Mouse (Mus musculus) heart, postnatal 36 days (tissue): ENCODE results near the gene Dpyd. TPM values are rescaled to one million over a fixed set of nuclear protein-coding genes. Genes with fewer than 3 reads are reported as not detected.

ENCODE experiments used
- DNase-seq, 2 experiments: peaks; one replicate each; pipeline ENCODE4 v3.0.0; 2021 to 2022
- intact Hi-C: fragments of 180-260 bp; cut with DNase I; formaldehyde crosslinking; loops from one replicate; pipeline ENCODE4 v1.15.1; 2025
- total RNA-seq, 2 experiments: library from RNA; stranded (reverse); gene quantifications; 2 replicates each; pipeline ENCODE4 v1.2.3; 2021

The Dpyd gene
- total RNA-seq, 2 experiments from 2014 or later, result 3.8 to 4.9 TPM

DNA sequence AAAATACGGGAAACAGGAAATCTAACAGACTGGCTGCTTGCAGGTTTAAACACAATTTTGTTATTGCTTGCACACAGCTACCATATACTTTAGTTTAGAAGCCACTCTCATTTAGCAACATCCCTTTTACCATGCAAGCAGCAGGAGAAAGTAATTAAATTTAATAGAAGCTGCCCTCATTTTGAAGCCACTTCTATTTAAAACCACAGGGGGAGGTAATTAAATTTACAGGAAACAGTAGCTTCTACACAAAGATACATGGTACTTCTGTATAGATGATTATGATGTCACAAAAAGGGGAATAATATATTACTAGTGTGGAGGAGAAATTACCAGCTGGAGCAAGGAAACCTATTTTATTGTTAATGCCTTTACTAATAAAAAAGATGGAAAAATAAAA lies 113.5 kb downstream of the Dpyd start:
- intact Hi-C loops, result no loop called here

GRCm38 (mm10) chr3:118676052-118676777 lies 114.3 kb downstream of the Dpyd start:
- DNase-seq, result no peak
- intact Hi-C loops, result no loop called here

More for the DNA sequence above, 113.5 kb downstream of the Dpyd start:
- DNase-seq, result no peak

DNA sequence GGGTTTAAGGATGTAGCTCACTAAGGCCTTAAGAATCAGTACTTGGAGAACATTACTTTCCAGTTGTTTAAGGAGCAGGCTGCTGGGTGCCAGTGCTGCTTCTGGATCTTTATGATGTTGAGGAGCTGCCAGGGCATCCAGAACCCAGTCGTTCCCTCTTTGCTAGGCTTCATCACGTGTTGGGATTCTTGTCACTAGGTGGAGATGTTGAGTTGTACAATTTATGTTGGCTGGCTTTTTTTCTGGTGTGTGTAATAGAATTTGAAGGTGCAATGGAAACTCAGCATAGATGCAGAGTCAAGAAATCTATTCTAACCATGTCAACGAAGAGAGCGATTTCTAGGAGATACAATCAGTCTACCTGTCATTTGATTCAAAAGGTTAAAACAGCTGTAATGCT lies 118.9 kb downstream of the Dpyd start:
- DNase-seq, result no peak
- intact Hi-C loops, result no loop called here

DNA sequence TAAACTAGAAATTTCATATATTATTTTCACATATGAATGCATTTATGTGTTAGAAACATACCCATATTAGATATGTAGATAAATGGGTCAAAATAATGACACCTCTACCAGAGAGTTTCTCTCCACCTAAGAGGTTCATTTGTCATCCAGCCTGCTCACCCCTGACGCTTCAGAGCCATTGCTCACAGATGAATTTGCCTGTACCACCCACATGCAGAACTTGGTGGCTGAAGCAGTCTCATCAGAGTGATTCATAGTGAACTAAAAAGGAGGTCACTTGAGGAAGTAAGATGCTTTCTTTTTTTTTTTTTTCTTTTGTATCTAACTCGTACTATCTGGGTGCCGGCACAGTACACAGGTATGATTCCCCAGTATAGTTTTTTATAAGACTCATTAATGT lies 188.3 kb downstream of the Dpyd start:
- no peak for DNase-seq
- intact Hi-C loops, result no loop called here

DNA sequence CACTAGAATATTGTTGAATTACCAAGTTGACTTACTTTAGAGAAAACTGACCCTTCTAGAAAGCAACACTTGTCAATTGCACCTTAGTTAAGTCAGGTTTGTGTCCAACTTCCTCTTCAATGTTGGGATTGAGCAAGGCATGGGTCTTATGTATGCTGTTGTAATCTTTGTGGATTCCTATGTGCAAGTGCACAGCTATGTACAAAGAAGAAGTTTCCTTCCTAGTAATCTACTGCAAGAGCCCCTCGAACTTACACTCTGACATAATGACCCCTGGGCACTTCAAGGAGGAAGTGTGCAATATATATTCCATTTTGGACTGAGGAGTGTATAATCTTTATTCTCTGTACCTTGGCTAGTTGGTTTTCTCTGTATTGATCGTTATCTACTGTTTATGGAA lies 191.7 kb downstream of the Dpyd start:
- no peak for DNase-seq
- intact Hi-C loops, result no loop called here

- intact Hi-C loops, result no loop called here
- no peak for DNase-seq
Observed at GRCm38 (mm10) chr3:118756099-118756498, 194.2 kb downstream of the Dpyd start.

GRCm38 (mm10) chr3:118812885-118813284 lies 251.0 kb downstream of the Dpyd start:
- intact Hi-C loops, result no loop called here
- no peak for DNase-seq

DNA sequence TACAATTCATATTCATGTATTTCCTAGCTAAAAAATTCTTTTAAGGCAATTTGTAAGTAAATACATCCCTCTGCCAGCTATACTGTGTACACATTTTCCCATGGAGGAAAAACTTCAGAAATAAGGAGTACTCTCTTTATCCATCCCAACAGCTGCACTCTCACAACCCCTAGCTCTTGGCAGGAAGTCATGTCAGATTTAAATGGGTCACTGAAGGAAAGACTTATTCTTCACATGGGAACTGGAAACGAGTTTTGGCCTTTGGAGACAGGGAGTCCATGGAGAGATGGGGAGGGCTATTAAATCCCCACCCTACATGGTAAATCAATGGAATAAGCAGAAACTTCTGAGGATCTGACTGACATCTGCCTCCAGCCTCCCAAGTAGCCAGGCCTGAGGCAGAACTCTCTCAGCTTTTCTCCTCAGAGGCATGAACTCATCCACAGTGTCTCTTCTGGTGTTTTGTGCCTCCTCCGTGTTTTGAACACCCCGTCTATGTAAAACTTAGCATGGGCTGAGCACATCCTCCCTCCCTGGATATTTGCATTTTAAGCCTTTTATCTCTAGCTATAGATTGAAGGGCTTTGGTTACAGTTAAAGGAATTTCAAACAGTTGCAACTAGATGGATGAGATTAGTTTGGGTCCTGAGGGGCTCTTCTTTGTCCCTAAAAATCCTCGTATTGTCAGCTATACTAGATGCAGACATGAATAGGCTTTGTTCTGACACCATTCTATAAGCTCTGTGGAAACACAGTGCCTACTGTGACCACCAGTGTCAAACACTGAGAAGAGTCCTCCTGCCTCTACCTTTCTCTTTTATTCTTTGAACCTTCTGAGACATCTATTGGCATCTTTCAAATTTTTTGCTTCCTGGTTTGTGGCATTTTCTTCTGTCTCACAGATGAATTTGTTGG lies 288.9 kb downstream of the Dpyd start:
- DNase-seq, result no peak

GRCm38 (mm10) chr3:118852711-118853110 lies 290.8 kb downstream of the Dpyd start:
- no peak for DNase-seq
- intact Hi-C loops, result no loop called here

More for the DNA sequence above, 288.9 kb downstream of the Dpyd start:
- intact Hi-C loops, result no loop called here

GRCm38 (mm10) chr3:118855411-118855810 lies 293.5 kb downstream of the Dpyd start:
- intact Hi-C loops, result no loop called here
- no peak for DNase-seq

GRCm38 (mm10) chr3:118869113-118870107 lies 307.5 kb downstream of the Dpyd start:
- no peak for DNase-seq
- intact Hi-C loops, result no loop called here

DNA sequence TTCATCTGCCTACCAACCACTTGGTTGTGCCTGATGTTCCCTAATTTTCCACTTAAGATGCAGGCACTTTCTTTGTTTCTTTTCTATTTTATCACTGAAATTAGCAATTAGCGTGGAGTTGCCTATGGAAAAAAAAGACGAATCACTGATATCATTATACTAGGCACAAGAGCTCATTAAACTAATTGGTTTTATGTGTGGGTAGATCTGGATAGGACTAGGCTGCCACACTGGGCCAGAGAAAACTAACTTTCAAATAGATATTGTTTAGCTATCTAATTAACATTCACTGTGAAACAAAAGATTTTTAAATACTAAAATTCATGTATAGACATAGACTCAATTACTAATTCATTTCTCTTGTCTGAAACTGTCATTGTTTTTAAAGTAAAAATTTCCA lies 313.9 kb downstream of the Dpyd start:
- no peak for DNase-seq
- intact Hi-C loops, result no loop called here

DNA sequence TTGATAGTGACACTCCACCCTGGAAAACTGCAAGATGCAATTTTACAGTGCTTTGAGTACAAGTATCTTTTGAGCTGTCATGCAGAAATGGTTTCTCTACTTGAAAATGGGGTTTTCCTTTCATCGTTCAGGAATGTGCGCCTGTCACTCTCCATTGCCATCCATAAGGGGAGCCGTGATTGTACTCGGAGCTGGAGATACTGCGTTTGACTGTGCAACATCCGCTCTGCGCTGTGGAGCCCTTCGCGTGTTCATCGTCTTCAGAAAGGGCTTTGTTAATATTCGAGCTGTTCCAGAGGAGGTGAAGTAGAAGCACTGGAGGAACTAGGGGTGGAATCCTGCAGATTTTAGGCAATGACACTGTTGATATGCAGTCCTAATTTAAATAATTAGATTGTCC lies 337.1 kb downstream of the Dpyd start:
- intact Hi-C loops, result no loop called here
- DNase-seq, result no peak

DNA sequence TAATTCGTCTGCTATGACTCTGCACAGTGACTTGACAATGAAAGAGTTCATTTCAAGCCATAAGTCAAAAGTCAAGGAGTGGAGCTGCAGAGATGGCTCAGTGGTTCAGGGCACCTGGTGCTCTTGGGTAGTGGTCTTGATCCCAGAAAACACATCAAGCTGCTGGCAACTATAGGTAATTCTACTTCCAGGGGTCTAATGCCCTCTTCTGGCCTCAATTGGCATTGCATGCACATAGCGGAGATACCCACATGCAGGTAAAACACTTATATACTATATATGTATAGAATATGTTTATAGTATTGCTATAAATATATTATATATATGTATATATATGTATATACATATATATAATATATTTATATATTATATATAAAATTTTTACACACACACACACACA lies 429.4 kb downstream of the Dpyd start:
- intact Hi-C loops, result no loop called here
- DNase-seq, result no peak

GRCm38 (mm10) chr3:118991793-118992192 lies 429.9 kb downstream of the Dpyd start:
- intact Hi-C loops, result no loop called here
- DNase-seq, result no peak

GRCm38 (mm10) chr3:119021255-119021654 lies 459.3 kb downstream of the Dpyd start:
- DNase-seq, result no peak
- intact Hi-C loops, result no loop called here

DNA sequence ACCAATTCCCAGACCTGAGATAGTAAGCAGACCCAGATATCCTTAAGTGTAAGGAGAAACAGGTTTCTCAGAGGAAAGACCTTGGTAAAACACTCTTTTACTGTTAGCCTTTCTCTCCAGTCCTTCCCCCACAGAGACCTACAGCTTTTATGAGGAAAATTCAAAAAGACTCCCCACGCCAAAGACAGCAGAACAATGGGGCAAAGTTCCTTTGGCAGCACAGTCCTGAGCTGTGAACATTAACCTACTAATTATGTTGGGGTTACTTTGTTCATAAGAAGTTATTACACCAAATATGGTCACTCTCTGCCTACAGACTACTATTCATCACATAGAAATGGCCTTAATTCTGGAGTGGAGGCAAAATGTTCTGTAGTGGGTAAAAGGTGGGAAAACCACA lies 480.7 kb downstream of the Dpyd start:
- intact Hi-C loops, result no loop called here
- DNase-seq, result no peak

- no peak for DNase-seq
- intact Hi-C loops, result no loop called here
Observed at GRCm38 (mm10) chr3:119056144-119056543, 494.2 kb downstream of the Dpyd start.

DNA sequence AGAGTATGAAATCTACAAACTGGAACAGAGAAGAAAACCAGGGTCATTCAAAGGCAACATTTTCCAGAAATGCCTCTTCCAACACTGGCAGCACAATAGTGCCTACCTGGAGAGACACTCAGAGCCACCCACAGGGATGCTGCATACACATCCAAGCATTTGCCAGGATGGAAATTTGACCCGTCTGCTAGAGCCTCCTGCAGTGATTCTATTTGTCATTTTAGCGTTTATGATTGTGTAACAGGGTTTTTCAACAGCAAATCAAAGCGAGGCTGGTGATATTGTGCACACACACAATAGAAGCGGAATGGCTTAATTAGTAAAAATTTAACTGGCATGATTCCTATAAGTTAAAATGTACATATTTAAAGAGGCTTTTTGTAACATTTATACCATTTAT lies 501.3 kb downstream of the Dpyd start:
- intact Hi-C loops, result no loop called here
- no peak for DNase-seq

GRCm38 (mm10) chr3:119063642-119064041 lies 501.7 kb downstream of the Dpyd start:
- intact Hi-C loops, result no loop called here
- no peak for DNase-seq

DNA sequence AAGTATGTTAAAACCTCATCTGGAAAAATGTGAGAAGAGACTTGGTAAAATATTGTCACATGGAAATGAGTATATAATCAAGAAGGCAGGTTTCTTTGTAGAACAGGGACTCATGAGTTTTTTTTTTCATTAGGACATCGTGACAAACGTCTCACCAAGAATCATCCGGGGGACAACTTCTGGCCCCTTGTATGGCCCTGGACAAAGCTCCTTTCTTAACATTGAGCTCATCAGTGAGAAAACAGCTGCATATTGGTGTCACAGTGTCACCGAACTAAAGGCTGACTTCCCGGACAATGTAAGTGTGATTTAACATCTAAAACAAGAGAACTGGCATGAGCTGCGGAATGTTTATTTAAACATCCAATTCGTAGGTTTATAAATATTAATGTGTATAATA lies 502.8 kb downstream of the Dpyd start:
- DNase-seq, result no peak
- intact Hi-C loops, result no loop called here
